Mouse (Mus musculus): ENCODE results near the gene Cmss1.

- TF ChIP-seq POLR2A (IDR thresholded peaks at IDR 0.05; ENCODE audit: insufficient read length, low read depth) (no peak), POLR2AphosphoS2 (IDR thresholded peaks at IDR 0.05; ENCODE audit: insufficient read length, low read depth) (no peak), TCF12 (IDR thresholded peaks at IDR 0.05; ENCODE audit: insufficient read depth, poor library complexity, severe bottlenecking) (no peak), USF1 (IDR thresholded peaks at IDR 0.05; ENCODE audit: low read depth) (no peak), CEBPB (IDR thresholded peaks at IDR 0.05; ENCODE audit: insufficient read depth, poor library complexity, severe bottlenecking) (no peak), TCF3 (IDR thresholded peaks at IDR 0.05; ENCODE audit: insufficient read length, low read depth) (no peak), MAX (IDR thresholded peaks at IDR 0.05; ENCODE audit: low read depth) (no peak), E2F4 (IDR thresholded peaks at IDR 0.05; ENCODE audit: insufficient read depth) (no peak), SRF (IDR thresholded peaks at IDR 0.05; ENCODE audit: control insufficient read depth, insufficient read length, low read depth) (no peak)
Measured at GRCm38 (mm10) chr16:57326996-57327395, 279.7 kb downstream of the Cmss1 start.

Data from myocyte (in vitro differentiated cells).